Mouse (Mus musculus): ENCODE measurements around the gene Gm49369. TPM values are rescaled to one million over a fixed set of nuclear protein-coding genes. Genes with fewer than 3 reads are reported as not detected.

Gene Gm49369
- polyA plus RNA-seq, 1 experiment from 2014 or later: 0.90 TPM

DNA sequence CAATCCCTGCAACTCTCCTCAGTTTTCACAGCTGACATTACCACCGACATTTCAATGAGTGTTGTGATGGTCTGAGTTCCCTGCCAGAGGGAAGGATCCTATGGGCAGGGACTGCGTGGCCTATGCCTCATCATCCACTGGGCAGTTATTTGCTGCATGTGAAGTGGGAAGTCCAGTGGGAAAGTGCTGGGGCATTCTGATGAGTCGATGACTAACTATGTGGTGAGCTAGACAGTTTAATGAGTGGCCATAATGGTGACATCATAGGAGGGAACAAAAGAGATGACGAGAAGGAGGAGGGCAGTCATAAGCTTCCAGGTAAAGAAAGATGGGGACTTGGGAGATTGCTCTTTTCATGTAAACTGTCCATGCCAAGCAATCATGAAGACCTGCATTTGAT, 19.4 kb downstream of the Gm49369 start:
- Histone ChIP-seq H3K9me3 (no peaks in the 10 kb centered on the region), H3K4me1 (no peaks in the 10 kb centered on the region), H3K36me3 (no peaks in the 10 kb centered on the region), H3K9ac (no peak overlapping the region), H3K27me3 (replicated peaks) (no peaks in the 10 kb centered on the region), H3K4me2 (replicated peaks) (no peak overlapping the region), H3K27ac (no peak overlapping the region), H3K4me3 (no peak overlapping the region)
- WGBS: 79% methylated on average over 4 of the region's 4 CpGs
- no peak for ATAC-seq (ENCODE audit: low FRiP score, low read depth)

DNA sequence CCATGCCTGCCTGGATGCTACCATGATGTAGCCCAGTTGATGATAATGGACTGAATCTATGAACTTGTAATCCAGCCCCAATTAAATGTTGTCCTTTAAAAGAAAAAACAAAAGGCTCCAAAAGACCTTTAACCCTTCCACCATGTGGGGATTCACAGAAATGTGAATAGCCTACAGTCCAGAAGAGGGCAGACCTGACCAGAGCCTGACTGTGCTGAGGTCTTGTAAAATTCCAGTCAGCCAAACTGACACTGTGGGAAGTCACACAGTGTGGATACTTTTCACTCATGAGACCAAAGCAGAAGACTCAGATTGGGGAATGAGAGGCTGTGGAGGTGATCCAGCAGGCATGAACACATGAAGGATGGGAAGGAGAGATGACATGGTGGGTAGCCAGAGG, 21.7 kb downstream of the Gm49369 start:
- no peaks in the 10 kb centered on the region for H3K27me3 ChIP-seq (replicated peaks)

DNA sequence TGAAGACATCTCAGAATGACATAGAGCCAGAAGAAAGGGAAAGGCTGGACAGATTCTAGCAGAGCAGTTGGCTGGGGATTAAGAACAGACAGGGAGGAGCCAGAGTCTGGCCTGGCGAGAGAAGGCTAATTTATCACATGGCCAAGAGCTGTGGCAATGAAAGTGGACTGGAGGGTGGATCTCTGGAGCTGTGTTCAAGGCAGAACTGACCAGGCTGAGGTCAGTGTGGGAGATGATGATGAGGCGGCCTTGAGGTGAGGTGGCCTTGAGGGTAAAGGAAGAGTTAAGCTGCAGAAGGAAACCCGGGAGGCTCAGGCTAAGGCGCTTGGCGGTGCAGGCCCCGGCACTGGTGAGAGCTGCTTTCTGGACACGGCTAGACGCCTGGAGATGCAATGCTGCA, 23.3 kb downstream of the Gm49369 start:
- Histone ChIP-seq H3K4me2 (replicated peaks) (no peak overlapping the region), H3K4me1 (no peaks in the 10 kb centered on the region), H3K9ac (no peak overlapping the region), H3K36me3 (no peaks in the 10 kb centered on the region), H3K27me3 (replicated peaks) (no peaks in the 10 kb centered on the region), H3K27ac (no peak overlapping the region), H3K4me3 (no peak overlapping the region), H3K9me3 (no peaks in the 10 kb centered on the region)
- WGBS: 80% methylated on average over 8 of the region's 8 CpGs
- ATAC-seq (ENCODE audit: low FRiP score, low read depth): no peak

More for the DNA sequence above, 21.7 kb downstream of the Gm49369 start:
- Histone ChIP-seq H3K4me3 (no peak overlapping the region), H3K4me2 (replicated peaks) (no peak overlapping the region), H3K36me3 (no peaks in the 10 kb centered on the region), H3K9ac (no peak overlapping the region), H3K9me3 (no peaks in the 10 kb centered on the region), H3K27ac (no peak overlapping the region), H3K4me1 (no peaks in the 10 kb centered on the region)
- no peak for ATAC-seq (ENCODE audit: low FRiP score, low read depth)

DNA sequence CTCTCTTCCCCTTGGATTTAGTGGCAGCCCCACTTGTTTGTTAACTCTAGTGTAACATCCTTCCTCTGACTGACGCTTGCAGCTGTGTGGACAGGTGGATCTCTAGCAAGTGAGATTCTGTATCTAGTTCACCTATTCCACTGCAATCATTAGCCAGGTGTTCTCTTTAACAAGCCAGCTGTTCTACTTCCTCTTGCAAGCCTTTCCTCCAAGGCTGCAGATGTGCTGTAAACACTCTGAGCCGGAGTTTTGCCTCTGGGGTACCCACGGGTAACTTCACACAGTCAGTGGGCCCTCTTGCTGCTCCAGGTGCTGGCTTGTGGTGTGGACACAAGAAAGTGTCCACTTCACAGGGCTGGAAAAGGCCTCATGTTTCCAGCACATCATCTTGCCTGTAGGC, 24.9 kb downstream of the Gm49369 start:
- WGBS: 84% methylated on average over 3 of the region's 3 CpGs
- no peak overlapping the region for H3K9ac ChIP-seq
- H3K4me3 ChIP-seq: no peak overlapping the region
- no peak overlapping the region for H3K27ac ChIP-seq
- H3K4me2 ChIP-seq (replicated peaks): no peak overlapping the region
- ATAC-seq (ENCODE audit: low FRiP score, low read depth): no peak
- no peaks in the 10 kb centered on the region for H3K4me1 ChIP-seq
- no peaks in the 10 kb centered on the region for H3K27me3 ChIP-seq (replicated peaks)
- H3K36me3 ChIP-seq: no peaks in the 10 kb centered on the region
- H3K9me3 ChIP-seq: no peaks in the 10 kb centered on the region

DNA sequence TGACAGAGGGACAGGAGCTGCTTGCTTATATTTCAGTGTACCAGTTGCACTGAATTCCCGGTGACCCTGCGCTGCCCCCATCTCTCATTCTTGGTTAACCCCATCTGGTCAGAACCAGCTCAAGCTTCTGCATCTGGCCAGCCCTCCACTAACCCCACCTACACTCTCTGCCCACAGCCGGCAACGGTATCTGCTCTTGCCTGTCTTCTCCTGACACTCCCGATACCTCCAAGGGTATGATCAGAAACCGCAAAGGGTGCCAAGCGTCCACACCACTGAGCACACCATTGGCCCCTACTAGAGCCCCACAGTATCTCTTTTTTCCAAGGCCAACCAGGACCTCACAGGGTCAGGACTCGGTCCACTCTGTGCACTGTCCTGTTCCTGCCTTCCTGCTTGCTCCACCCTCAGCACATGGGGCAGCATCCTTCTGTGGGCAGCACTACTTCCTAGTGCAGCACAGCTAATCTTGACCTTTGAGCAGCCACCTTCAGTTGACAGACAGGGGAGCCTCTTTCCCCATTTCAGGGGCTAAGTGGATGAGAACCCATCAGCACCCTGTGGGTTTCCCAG, 27.7 kb downstream of the Gm49369 start:
- no peak overlapping the region for H3K4me3 ChIP-seq
- H3K27ac ChIP-seq: no peak overlapping the region
- WGBS: 81% methylated on average over 8 of the region's 8 CpGs
- H3K36me3 ChIP-seq: no peaks in the 10 kb centered on the region
- no peak for ATAC-seq (ENCODE audit: low FRiP score, low read depth)
- no peaks in the 10 kb centered on the region for H3K9me3 ChIP-seq
- no peak overlapping the region for H3K4me2 ChIP-seq (replicated peaks)
- H3K4me1 ChIP-seq: no peaks in the 10 kb centered on the region
- H3K27me3 ChIP-seq (replicated peaks): no peaks in the 10 kb centered on the region
- H3K9ac ChIP-seq: no peak overlapping the region

DNA sequence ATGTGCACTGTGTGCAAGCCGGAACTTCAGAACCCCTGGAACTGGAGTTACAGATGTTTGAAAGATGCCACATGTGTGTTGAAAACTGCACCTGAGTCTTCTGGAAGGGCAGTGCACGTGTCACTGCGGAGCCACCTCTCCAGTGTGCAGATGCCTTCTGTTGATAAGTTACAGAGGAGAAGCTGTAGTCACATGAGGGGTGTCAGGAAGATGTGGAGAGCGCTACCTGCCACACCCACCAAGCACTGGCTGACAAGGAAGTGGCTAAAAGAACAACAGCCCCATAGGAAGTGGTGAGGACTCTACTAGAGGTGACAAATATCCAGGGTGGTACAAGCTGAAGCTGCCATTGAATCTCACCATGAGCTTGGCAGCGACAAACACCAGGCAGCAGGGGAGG, 28.6 kb downstream of the Gm49369 start:
- no peaks in the 10 kb centered on the region for H3K27me3 ChIP-seq (replicated peaks)
- WGBS: 73% methylated on average over 5 of the region's 5 CpGs
- no peak overlapping the region for H3K9ac ChIP-seq
- no peak overlapping the region for H3K4me2 ChIP-seq (replicated peaks)
- ATAC-seq (ENCODE audit: low FRiP score, low read depth): no peak
- no peaks in the 10 kb centered on the region for H3K4me1 ChIP-seq
- H3K4me3 ChIP-seq: no peak overlapping the region
- no peaks in the 10 kb centered on the region for H3K9me3 ChIP-seq
- H3K36me3 ChIP-seq: no peaks in the 10 kb centered on the region
- H3K27ac ChIP-seq: no peak overlapping the region

DNA sequence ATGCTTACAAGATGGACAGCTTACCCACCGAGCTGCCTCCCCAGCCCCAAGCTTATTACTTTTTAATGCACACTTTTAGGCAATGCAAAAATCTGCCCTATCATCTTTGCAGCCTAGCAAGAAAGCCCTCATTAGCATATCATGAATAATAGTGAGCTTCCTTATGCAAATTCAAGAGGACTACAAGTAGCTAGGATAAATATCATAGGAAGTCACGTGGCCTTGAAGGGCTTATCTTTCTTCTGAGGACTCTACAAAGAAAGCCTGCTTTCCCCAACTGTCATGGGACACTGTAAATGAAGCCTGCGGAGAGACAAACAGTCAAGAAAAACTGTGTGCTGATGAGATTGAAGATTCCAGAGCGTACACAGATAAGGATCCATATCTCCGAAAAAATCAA, 30.9 kb downstream of the Gm49369 start:
- WGBS: 81% methylated on average over 5 of the region's 5 CpGs
- ATAC-seq (ENCODE audit: low FRiP score, low read depth): no peak
- no peaks in the 10 kb centered on the region for H3K36me3 ChIP-seq

DNA sequence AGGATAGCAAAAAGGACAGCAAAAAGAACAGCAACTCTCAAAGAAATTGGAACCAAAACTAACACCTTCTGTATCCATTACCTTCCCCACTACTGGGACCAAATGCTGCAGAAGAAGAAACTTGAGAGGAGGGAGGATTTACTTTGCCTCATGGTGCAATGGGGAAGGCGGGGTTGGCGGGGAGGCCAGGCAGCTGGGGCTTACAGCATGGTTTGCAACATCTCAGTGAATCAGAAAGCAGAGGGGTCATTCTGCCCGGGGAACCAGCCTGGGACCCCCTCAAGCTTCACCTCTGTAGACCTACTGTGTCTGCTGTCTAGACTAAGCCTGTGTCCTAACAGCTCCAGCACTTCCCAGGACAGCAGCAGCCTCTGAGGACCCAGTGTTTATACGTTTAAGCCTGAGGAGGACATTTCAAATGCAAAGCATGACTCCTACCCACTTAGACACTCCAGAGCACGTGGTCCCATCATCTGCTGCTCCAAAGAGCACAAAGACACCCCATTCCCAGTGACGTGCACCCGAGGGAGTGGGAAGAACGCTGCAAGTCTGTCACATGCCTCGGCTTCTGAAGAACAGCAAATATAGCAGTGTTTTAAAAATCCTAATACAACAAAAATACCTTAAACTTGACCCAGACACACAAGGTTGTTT, 33.0 kb downstream of the Gm49369 start:
- Histone ChIP-seq H3K27ac (no peak overlapping the region), H3K36me3 (no peaks in the 10 kb centered on the region), H3K4me1 (no peaks in the 10 kb centered on the region), H3K27me3 (replicated peaks) (no peaks in the 10 kb centered on the region), H3K4me2 (replicated peaks) (no peak overlapping the region), H3K4me3 (no peak overlapping the region), H3K9me3 (no peaks in the 10 kb centered on the region), H3K9ac (no peak overlapping the region)
- WGBS: 26% methylated on average over 9 of the region's 9 CpGs
- peak; percentile 56; the same call in 1 of the 2 replicates for ATAC-seq (ENCODE audit: low FRiP score, low read depth)

More for the DNA sequence above, 30.9 kb downstream of the Gm49369 start:
- no peak overlapping the region for H3K4me3 ChIP-seq
- no peaks in the 10 kb centered on the region for H3K9me3 ChIP-seq
- H3K27ac ChIP-seq: no peak overlapping the region
- no peaks in the 10 kb centered on the region for H3K27me3 ChIP-seq (replicated peaks)
- no peaks in the 10 kb centered on the region for H3K4me1 ChIP-seq
- H3K4me2 ChIP-seq (replicated peaks): no peak overlapping the region
- H3K9ac ChIP-seq: no peak overlapping the region

DNA sequence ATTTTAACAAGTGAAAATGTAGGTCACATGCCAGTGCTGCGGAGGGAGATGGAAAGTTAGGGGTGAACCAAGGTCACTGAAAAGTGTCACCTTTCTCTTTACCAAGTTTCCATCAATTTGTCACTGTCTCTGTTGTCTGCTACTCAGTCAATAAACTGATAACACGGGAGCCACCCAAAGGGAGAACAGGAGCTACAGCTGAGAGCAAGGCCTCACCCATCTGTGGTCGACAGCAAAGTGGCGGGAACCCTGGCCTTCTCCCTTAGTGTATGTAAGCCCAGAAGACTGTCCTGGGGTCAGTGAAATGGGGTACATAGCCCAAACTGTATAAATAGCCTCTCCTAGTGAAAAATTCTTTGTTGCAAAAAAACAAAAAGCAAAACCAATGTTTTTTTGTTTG, 34.9 kb downstream of the Gm49369 start:
- ATAC-seq (ENCODE audit: low FRiP score, low read depth): no peak
- Histone ChIP-seq H3K27me3 (replicated peaks) (no peaks in the 10 kb centered on the region), H3K27ac (no peak overlapping the region), H3K9me3 (no peaks in the 10 kb centered on the region), H3K36me3 (no peaks in the 10 kb centered on the region), H3K9ac (no peak overlapping the region), H3K4me2 (replicated peaks) (no peak overlapping the region), H3K4me3 (no peak overlapping the region), H3K4me1 (no peaks in the 10 kb centered on the region)
- 81% methylated on average over 4 of the region's 4 CpGs for WGBS

DNA sequence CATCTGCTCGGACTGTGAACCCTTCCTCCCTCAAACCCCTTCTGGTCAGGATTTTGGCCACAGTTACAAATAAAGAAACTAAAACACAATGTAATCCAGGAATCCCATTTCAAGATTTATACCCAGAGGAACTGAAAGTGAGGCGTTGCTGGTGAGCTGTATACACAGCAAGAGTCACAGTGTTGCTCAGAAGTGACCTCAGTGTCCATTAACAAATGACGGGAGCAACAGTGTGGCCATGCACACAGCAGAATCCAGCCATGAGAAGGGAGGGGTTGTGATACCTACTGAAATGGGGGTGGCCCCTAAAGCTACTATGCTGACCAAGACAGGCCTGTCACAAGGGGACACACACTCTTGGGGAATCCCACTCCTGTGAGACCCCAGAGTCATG, 40.2 kb downstream of the Gm49369 start:
- no peak overlapping the region for H3K4me2 ChIP-seq (replicated peaks)
- no peak overlapping the region for H3K9ac ChIP-seq
- no peak overlapping the region for H3K27ac ChIP-seq
- no peaks in the 10 kb centered on the region for H3K27me3 ChIP-seq (replicated peaks)
- ATAC-seq (ENCODE audit: low FRiP score, low read depth): no peak
- 79% methylated on average over 3 of the region's 3 CpGs for WGBS
- no peaks in the 10 kb centered on the region for H3K4me1 ChIP-seq
- H3K4me3 ChIP-seq: no peak overlapping the region
- H3K9me3 ChIP-seq: no peaks in the 10 kb centered on the region
- H3K36me3 ChIP-seq: no peaks in the 10 kb centered on the region

DNA sequence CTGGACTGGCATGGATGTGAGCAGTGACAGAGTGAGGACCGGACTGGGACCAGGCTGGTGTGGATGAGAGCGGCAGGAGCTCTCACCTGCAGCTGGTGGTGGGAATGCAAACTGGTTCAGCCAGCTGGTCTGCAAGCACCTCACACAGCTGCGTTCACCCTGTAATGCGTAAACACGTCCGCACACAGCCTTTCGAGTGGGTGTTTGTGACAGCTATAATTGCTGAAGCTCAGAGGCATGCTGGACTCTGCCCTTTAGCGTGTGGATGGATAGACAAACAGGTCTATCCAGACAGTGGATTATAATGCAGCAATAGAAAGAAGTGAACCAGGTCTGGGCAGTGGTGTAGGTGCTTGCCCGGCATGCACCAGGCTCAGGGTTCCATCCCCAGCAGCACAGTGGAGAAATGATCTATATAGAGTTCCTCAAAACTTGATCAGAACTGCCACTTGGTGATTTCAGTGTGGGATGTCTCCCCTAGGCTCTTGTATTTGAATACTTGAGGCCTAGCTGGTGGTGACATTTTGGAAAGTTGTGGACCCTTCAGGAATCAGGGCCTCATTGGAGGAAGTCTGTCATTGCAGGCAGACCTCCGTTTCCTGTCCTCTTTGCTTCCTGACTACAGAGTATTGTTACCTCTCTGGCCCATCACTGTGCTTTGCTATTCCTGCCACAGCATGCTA, 40.8 kb downstream of the Gm49369 start:
- no peak for ATAC-seq (ENCODE audit: low FRiP score, low read depth)

DNA sequence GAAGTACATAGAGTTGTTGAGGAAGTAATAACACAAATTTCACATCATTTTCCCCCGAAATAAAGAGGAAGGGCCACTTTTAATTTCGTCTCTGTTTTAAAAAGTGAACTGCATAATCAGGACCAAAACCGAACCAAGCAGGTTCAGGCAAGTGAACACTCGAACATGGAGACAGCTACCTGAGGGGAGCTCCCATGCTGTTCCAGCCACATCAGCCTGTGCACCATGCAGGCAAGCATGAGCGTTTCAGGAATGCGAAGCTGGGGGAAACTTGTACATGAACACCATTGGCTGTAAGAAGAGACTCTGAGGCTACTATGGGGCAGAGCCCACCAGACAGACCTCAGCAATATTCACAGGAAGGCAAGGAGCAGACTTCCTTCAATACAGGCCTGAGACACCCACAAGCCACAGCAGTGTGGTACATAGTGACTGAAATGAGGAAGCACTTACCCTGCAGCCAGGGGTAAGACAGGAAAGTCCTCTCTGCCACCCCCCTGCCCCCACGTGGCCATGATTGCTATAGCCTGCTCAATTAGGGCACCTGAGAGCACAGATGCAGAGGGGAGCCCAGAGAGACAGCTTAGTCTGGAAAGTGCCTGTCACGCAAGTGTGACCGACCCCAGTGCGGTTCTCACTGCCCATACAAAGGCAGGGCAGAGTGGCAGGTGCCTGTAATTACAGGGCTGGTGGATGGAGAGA, 42.0 kb downstream of the Gm49369 start:
- no peaks in the 10 kb centered on the region for H3K9me3 ChIP-seq
- H3K9ac ChIP-seq: no peak overlapping the region
- no peak overlapping the region for H3K27ac ChIP-seq
- H3K4me1 ChIP-seq: no peaks in the 10 kb centered on the region
- H3K4me3 ChIP-seq: no peak overlapping the region
- no peaks in the 10 kb centered on the region for H3K36me3 ChIP-seq
- WGBS: 55% methylated on average over 10 of the region's 10 CpGs
- no peaks in the 10 kb centered on the region for H3K27me3 ChIP-seq (replicated peaks)
- no peak overlapping the region for H3K4me2 ChIP-seq (replicated peaks)
- no peak for ATAC-seq (ENCODE audit: low FRiP score, low read depth)

More for the DNA sequence above, 40.8 kb downstream of the Gm49369 start:
- Histone ChIP-seq H3K27me3 (replicated peaks) (no peaks in the 10 kb centered on the region), H3K4me1 (no peaks in the 10 kb centered on the region), H3K9me3 (no peaks in the 10 kb centered on the region), H3K27ac (no peak overlapping the region), H3K9ac (0 out of 2 replicates have a peak overlapping the region, but pooled peaks have one; percentile 8), H3K36me3 (no peaks in the 10 kb centered on the region), H3K4me2 (replicated peaks) (no peak overlapping the region), H3K4me3 (no peak overlapping the region)
- 79% methylated on average over 10 of the region's 10 CpGs for WGBS

All from neural tube, embryonic 12.5 days (tissue).